Mouse (Mus musculus): ENCODE measurements around the gene Cyp1a2. TPM values are rescaled to one million over a fixed set of nuclear protein-coding genes. Genes with fewer than 3 reads are reported as not detected.
A peak's percentile ranks its signal among the peaks of the same experiment; 100 is the strongest.
"Not testable (repeated sequence)": the region's sequence is repeated elsewhere in the genome, so short reads cannot be mapped to it uniquely, and the experiment has no call there.

The Cyp1a2 gene
- not detected in 2 replicates for polyA plus RNA-seq (2015; fragmentation: Nextera tagmentation; extraction: Ambion mirVana)

DNA sequence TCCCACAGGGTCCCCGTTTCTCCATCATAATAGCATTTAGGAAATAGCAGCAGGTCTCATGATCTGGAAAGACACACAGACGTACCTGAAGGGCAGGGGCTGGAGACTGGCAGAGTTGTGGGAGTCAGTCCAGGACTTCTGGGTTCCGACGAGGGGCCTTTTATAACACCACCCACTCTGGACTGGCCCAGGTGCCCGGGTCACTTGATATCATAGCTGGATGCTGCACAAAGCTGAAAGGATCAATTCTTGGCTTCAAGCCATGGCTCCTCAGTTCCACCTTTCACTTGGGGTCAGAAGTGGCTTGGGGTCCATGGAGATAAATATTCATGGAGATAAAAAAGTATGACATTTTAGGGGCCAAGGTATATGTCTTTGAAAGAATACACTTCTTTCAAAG is at the start of gene Cyp1a2:
Gene Cyp1a2, minus strand, starts transcription at position 184 of the 400 bp plus-strand sequence.
- no peaks in the 10 kb centered on the region for H3K4me1 ChIP-seq (replicated peaks)
- no peaks in the 10 kb centered on the region for H3K36me3 ChIP-seq
- ATAC-seq (ENCODE audit: low read depth), result no peak
- H3K4me3 ChIP-seq, result no peak within 1 kb of the TSS
- no peak within 1 kb of the TSS for H3K4me2 ChIP-seq
- H3K9me3 ChIP-seq, result no peaks in the 10 kb centered on the region
- H3K27ac ChIP-seq (replicated peaks), result no peak within 1 kb of the TSS
- no peaks in the 10 kb centered on the region for H3K27me3 ChIP-seq
- H3K9ac ChIP-seq, result no peak within 1 kb of the TSS
- 80% methylated on average over 5 of the region's 5 CpGs for WGBS

- ATAC-seq (ENCODE audit: low read depth), result no peak
- 98% methylated on average over 1 of the region's 1 CpGs for WGBS
- no peak overlapping the region for H3K9ac ChIP-seq
- H3K4me2 ChIP-seq, result no peak overlapping the region
- H3K4me3 ChIP-seq, result no peak overlapping the region
- H3K36me3 ChIP-seq, result peaks cover 54% of the 10 kb centered on the region
- H3K27ac ChIP-seq (replicated peaks), result no peak overlapping the region
- no peaks in the 10 kb centered on the region for H3K9me3 ChIP-seq
- 0 out of 2 replicates have a peak, but pooled peaks cover 5% of the 10 kb centered on the region for H3K4me1 ChIP-seq (replicated peaks)
- H3K27me3 ChIP-seq, result no peaks in the 10 kb centered on the region
These were observed 44.8 kb upstream of the Cyp1a2 start for GRCm38 (mm10) chr9:57728312-57728711.

- Histone ChIP-seq H3K27ac (replicated peaks) (no peak overlapping the region), H3K9me3 (no peaks in the 10 kb centered on the region), H3K4me3 (no peak overlapping the region), H3K9ac (no peak overlapping the region), H3K27me3 (no peaks in the 10 kb centered on the region), H3K36me3 (peaks cover 57% of the 10 kb centered on the region), H3K4me2 (no peak overlapping the region), H3K4me1 (replicated peaks) (peaks cover 12% of the 10 kb centered on the region; the same call in 1 of the 2 replicates)
- no peak for ATAC-seq (ENCODE audit: low read depth)
- 97% methylated on average over 3 of the region's 3 CpGs for WGBS
These were observed 41.2 kb upstream of the Cyp1a2 start for GRCm38 (mm10) chr9:57724701-57725100.

- WGBS, result 90% methylated on average over 5 of the region's 5 CpGs
- Histone ChIP-seq H3K4me3 (no peak overlapping the region), H3K9me3 (no peaks in the 10 kb centered on the region), H3K27me3 (no peaks in the 10 kb centered on the region), H3K27ac (replicated peaks) (no peak overlapping the region), H3K4me1 (replicated peaks) (peaks cover 12% of the 10 kb centered on the region; the same call in 1 of the 2 replicates), H3K36me3 (peaks cover 57% of the 10 kb centered on the region), H3K4me2 (no peak overlapping the region), H3K9ac (no peak overlapping the region)
- no peak for ATAC-seq (ENCODE audit: low read depth)
These were observed 40.3 kb upstream of the Cyp1a2 start for GRCm38 (mm10) chr9:57723796-57724195.

- WGBS, result 73% methylated on average over 5 of the region's 5 CpGs
- Histone ChIP-seq H3K9me3 (no peaks in the 10 kb centered on the region), H3K27ac (replicated peaks) (no peak overlapping the region), H3K4me2 (no peak overlapping the region), H3K4me3 (no peak overlapping the region), H3K36me3 (peaks cover 61% of the 10 kb centered on the region), H3K27me3 (no peaks in the 10 kb centered on the region), H3K4me1 (replicated peaks) (peaks cover 12% of the 10 kb centered on the region; the same call in 1 of the 2 replicates), H3K9ac (no peak overlapping the region)
- ATAC-seq (ENCODE audit: low read depth), result no peak
These were observed 39.8 kb upstream of the Cyp1a2 start for GRCm38 (mm10) chr9:57723315-57723715.

DNA sequence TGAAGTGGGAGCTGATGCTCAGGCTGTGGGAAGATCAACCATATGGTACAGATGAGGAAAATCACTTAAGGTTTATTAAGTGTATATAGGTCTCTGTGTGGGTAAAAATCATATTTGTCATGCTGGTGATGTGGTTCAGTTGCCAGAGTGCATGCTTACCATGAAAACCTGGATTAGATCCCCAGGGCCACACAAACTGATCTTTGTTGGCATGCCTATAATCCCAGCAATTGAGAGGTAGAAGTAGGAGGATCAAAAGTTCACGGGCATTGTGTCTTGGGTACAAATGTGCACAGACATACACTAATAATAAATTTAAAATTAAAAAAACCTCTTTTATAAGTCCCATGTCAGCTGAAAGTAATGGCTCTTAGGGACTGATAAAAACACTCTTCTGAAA is 38.9 kb upstream of the Cyp1a2 start:
- 81% methylated on average over 1 of the region's 1 CpGs for WGBS
- Histone ChIP-seq H3K4me3 (no peak overlapping the region), H3K27ac (replicated peaks) (no peak overlapping the region), H3K36me3 (peaks cover 60% of the 10 kb centered on the region), H3K9ac (no peak overlapping the region), H3K27me3 (no peaks in the 10 kb centered on the region), H3K9me3 (no peaks in the 10 kb centered on the region), H3K4me1 (replicated peaks) (peaks cover 12% of the 10 kb centered on the region; the same call in 1 of the 2 replicates), H3K4me2 (no peak overlapping the region)
- ATAC-seq (ENCODE audit: low read depth), result no peak

GRCm38 (mm10) chr9:57720736-57721135 is 37.2 kb upstream of the Cyp1a2 start:
- H3K4me1 ChIP-seq (replicated peaks), result peaks cover 12% of the 10 kb centered on the region; the same call in 1 of the 2 replicates
- H3K4me3 ChIP-seq, result no peak overlapping the region
- H3K9me3 ChIP-seq, result no peaks in the 10 kb centered on the region
- no peak for ATAC-seq (ENCODE audit: low read depth)
- H3K9ac ChIP-seq, result no peak overlapping the region
- WGBS, result 96% methylated on average over 3 of the region's 3 CpGs
- no peak overlapping the region for H3K27ac ChIP-seq (replicated peaks)
- H3K27me3 ChIP-seq, result no peaks in the 10 kb centered on the region
- H3K36me3 ChIP-seq, result peaks cover 56% of the 10 kb centered on the region
- no peak overlapping the region for H3K4me2 ChIP-seq

- Histone ChIP-seq H3K27me3 (no peaks in the 10 kb centered on the region), H3K9ac (no peak overlapping the region), H3K9me3 (no peaks in the 10 kb centered on the region), H3K4me3 (no peak overlapping the region), H3K4me1 (replicated peaks) (peaks cover 7% of the 10 kb centered on the region; the same call in 1 of the 2 replicates), H3K27ac (replicated peaks) (no peak overlapping the region), H3K36me3 (peaks cover 71% of the 10 kb centered on the region), H3K4me2 (no peak overlapping the region)
- no peak for ATAC-seq (ENCODE audit: low read depth)
- WGBS, result 82% methylated on average over 7 of the region's 7 CpGs
These were observed 34.9 kb upstream of the Cyp1a2 start for GRCm38 (mm10) chr9:57718408-57718807.

- no peak overlapping the region for H3K4me2 ChIP-seq
- no peaks in the 10 kb centered on the region for H3K27me3 ChIP-seq
- peaks cover 4% of the 10 kb centered on the region; the same call in 1 of the 2 replicates for H3K9me3 ChIP-seq
- peaks cover 42% of the 10 kb centered on the region for H3K36me3 ChIP-seq
- no peak for ATAC-seq (ENCODE audit: low read depth)
- no peak overlapping the region for H3K9ac ChIP-seq
- WGBS, result 86% methylated on average over 2 of the region's 2 CpGs
- no peak overlapping the region for H3K4me3 ChIP-seq
- H3K27ac ChIP-seq (replicated peaks), result no peak overlapping the region
- H3K4me1 ChIP-seq (replicated peaks), result peaks cover 20% of the 10 kb centered on the region
These were observed 28.7 kb upstream of the Cyp1a2 start for GRCm38 (mm10) chr9:57712194-57712593.

GRCm38 (mm10) chr9:57710214-57710613 is 26.7 kb upstream of the Cyp1a2 start:
- WGBS, result 94% methylated on average over 5 of the region's 5 CpGs
- H3K4me2 ChIP-seq; H3K4me3 ChIP-seq; H3K9me3 ChIP-seq; H3K9ac ChIP-seq; H3K27ac ChIP-seq (replicated peaks); ATAC-seq (ENCODE audit: low read depth); H3K27me3 ChIP-seq: not testable (repeated sequence)
- Histone ChIP-seq H3K4me1 (replicated peaks) (peaks cover 20% of the 10 kb centered on the region), H3K36me3 (peaks cover 25% of the 10 kb centered on the region)

DNA sequence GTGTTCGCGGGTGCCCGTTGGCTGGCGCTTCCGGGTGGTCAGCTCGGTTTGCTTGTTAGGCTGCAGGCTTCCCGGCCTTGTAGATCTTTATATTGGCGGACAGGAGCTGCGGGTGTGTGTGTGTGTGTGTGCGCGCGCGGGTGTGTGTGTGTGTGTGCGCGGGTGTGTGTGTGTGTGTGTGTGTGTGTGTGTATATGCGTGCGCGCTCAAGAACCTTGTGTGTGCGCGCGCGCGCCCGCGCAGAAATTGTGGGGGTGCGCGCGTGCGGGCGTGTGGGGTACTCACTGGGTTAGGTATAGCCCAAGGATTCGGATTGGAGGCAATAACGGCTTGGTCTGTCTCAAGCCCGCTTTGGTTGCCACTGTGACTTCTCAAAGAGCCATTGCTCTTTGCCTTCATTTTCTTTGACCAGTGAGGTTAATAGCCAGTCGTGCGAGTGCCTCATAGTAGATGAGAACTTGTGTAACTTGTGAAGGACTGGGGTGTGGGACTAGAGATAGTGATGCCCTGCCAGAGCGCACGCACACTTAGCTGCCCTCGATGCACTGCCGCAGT is 25.3 kb upstream of the Cyp1a2 start:
- Histone ChIP-seq H3K4me3 (peak overlapping the region; percentile 90), H3K27ac (replicated peaks) (peak overlapping the region; percentile 81), H3K4me2 (peak overlapping the region; percentile 79), H3K36me3 (peaks cover 11% of the 10 kb centered on the region), H3K9ac (peak overlapping the region; percentile 87), H3K9me3 (peaks cover 4% of the 10 kb centered on the region; the same call in 1 of the 2 replicates), H3K4me1 (replicated peaks) (peaks cover 20% of the 10 kb centered on the region), H3K27me3 (no peaks in the 10 kb centered on the region)
- ATAC-seq (ENCODE audit: low read depth), result peak; percentile 81
- WGBS, result 3% methylated on average over 37 of the region's 39 CpGs

DNA sequence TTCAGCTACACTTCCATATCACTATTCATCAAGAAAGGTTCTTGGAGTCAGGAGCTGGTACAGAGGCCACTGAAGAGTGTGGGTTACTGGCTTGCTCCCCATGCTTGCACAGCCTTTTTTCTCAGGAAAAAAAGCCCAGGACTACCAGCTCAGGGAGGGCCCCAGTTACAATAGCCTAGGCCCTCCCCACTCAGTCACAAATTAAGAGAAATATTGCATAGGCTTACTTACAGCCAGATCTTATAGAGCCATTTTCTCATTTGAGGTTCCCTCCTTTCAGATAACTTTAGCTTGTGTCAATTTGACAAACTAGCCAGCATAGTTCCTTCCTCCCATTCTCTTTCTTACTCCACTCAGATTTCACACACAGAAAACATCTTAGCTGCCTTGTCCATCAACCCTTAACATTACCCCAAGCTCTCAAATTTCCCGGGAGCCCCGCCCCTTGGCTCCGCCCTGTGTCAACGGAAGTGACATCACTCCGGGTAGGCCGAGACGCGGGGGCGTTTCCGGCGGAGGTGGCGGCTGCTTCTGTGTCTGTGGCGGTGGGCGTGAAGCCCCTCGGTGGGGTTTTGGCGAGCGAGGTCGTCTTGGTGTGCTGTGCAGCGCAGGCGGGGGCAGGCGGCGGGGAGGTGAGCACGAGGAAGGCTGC is 24.7 kb upstream of the Cyp1a2 start, which contains the start of gene Edc3:
Gene Edc3, plus strand, starts transcription at position 473 of the 652 bp plus-strand sequence.
- WGBS, result under 1% methylated on average over 23 of the region's 23 CpGs
- H3K9me3 ChIP-seq, result peaks cover 4% of the 10 kb centered on the region; the same call in 1 of the 2 replicates
- ATAC-seq (ENCODE audit: low read depth), result peak; percentile 96
- peaks cover 6% of the 10 kb centered on the region for H3K36me3 ChIP-seq
- H3K4me1 ChIP-seq (replicated peaks), result peaks cover 20% of the 10 kb centered on the region
- H3K4me2 ChIP-seq, result peak within 1 kb of the TSS; percentile 79
- peak within 1 kb of the TSS; percentile 81 for H3K27ac ChIP-seq (replicated peaks)
- peak within 1 kb of the TSS; percentile 87 for H3K9ac ChIP-seq
- no peaks in the 10 kb centered on the region for H3K27me3 ChIP-seq
- peak within 1 kb of the TSS; percentile 90 for H3K4me3 ChIP-seq

Measured in neural tube, embryonic 13.5 days (tissue).